Mouse (Mus musculus) C2C12 (cell line): ENCODE measurements around the gene Prss33.

ENCODE experiments used
- CTCF ChIP-seq: IDR thresholded peaks from one replicate; pipeline ENCODE4 v1.5.1; 2011; ENCODE audit not compliant: control insufficient read depth, insufficient read depth, insufficient read length
- MYOG ChIP-seq: IDR thresholded peaks from one replicate; pipeline ENCODE4 v1.6.1; 2011; ENCODE audit not compliant: control insufficient read depth, insufficient read length; ENCODE audit errors: extremely low read depth
- USF1 ChIP-seq: IDR thresholded peaks from one replicate; pipeline ENCODE4 v1.6.1; 2011; ENCODE audit warnings: low read depth, mild to moderate bottlenecking, control low read depth, moderate library complexity

GRCm38 (mm10) chr17:23818579-23818978 is 17.3 kb downstream of the Prss33 start:
- TF ChIP-seq CTCF (no peak), MYOG (no peak), USF1 (no peak)
